Mouse (Mus musculus) ES-CJ7 (cell line): ENCODE measurements around the gene Lhfpl3.
A peak's percentile ranks its signal among the peaks of the same experiment; 100 is the strongest.

ENCODE experiments used
- DNase-seq: peaks from one replicate; pipeline ENCODE4 v3.0.0; 2011; ENCODE audit warnings: low read depth, low spot score

Lhfpl3 gene

GRCm38 (mm10) chr5:22926171-22926570 lies 180.3 kb downstream of the Lhfpl3 start:
- DNase-seq = no peak

DNA sequence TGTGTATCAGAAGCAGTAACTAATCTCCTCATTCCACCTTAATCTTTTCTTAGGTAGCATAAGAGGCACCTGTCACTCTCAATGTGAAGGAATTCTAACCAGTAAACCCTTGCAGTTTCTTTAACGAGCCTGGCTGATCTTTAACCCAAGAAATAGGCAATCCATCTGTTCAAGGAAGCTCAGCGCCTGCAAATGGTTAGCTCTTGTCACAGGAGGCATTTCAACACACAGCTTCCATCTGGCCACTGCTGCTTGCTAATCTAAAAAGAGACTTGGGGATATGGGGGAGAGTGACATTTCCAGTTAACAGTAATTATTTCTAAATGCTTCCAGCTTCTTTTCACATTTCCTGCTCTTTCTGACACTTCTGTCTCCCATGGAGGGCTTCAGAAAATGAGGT lies 182.9 kb downstream of the Lhfpl3 start:
- no peak for DNase-seq

GRCm38 (mm10) chr5:22943306-22943705 lies 197.4 kb downstream of the Lhfpl3 start:
- peak; percentile 21 for DNase-seq

DNA sequence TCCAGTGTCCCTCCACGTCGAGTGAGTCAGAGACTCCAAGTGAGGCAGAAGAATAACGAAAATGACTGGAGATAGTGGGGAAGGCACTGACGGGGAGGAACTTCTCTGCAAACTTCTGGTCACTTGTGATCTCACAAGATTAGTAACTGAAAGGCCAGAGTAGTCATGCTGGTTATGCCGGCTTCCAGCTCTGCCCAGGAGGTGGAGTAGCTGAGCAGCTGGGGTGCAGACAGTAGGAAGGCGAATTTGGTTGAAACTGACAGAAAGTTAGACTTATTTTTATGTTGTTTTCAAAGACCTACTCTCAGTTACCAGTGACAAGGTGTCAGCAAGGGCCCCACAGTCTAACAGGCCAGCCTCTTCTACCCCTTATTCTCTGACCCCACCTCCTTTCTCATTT lies 217.4 kb downstream of the Lhfpl3 start:
- DNase-seq = peak; percentile 3

GRCm38 (mm10) chr5:22986771-22987170 lies 240.9 kb downstream of the Lhfpl3 start:
- no peak for DNase-seq

GRCm38 (mm10) chr5:22999811-23000210 lies 254.0 kb downstream of the Lhfpl3 start:
- peak; percentile 12 for DNase-seq

DNA sequence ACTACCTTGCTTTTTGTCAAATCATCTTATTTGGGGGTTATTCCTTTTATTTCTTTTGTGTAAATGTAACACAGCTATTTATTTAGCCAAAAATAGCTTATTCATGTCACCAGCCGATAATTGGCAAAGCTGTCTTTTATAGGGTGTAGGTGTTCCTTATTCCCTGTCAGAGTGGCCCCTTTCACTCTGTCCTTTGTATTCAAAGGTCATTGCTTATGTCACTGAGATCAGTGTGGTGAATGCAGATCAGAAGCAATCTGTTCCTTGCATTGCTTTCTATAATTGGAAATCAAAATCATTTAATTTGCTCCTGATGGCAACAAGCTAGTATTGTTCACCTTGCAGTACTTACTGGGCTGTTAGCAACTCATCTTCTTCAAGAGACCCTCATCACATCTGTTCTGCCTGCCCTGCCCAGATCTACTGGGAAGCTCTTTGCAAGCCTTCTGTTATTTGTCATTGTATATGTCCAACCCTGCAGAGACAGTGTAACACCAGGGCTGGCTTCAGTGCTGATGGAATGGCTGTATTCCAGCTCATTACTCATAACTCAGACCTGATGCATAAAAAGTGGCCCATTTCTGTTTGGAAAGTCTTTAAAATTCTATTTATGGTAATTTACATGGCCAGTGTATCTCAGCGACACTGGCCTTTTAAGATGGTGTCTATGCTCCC lies 257.4 kb downstream of the Lhfpl3 start:
- DNase-seq = no peak

- no peak for DNase-seq
Observed at GRCm38 (mm10) chr5:23006207-23006606, 260.3 kb downstream of the Lhfpl3 start.

GRCm38 (mm10) chr5:23010460-23010859 lies 264.6 kb downstream of the Lhfpl3 start:
- no peak for DNase-seq

DNA sequence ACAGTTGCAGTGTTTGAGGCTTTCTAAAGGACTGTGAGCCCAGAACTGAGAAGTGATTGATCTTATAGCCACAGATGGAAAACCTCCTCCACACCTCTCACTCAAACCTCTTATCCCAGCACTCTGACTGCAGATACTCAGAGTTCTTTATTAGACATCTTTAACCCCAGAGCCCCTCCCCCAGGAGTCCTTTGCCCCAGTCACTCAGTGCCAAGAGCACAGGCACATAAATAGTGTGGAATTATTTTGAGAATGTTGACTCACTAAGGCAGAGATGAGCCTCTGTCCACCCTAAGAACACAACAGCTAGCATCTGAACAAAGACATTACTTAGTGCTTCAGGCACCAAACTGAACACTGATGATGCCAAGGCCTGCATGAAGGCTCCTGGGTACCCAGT lies 268.1 kb downstream of the Lhfpl3 start:
- no peak for DNase-seq

DNA sequence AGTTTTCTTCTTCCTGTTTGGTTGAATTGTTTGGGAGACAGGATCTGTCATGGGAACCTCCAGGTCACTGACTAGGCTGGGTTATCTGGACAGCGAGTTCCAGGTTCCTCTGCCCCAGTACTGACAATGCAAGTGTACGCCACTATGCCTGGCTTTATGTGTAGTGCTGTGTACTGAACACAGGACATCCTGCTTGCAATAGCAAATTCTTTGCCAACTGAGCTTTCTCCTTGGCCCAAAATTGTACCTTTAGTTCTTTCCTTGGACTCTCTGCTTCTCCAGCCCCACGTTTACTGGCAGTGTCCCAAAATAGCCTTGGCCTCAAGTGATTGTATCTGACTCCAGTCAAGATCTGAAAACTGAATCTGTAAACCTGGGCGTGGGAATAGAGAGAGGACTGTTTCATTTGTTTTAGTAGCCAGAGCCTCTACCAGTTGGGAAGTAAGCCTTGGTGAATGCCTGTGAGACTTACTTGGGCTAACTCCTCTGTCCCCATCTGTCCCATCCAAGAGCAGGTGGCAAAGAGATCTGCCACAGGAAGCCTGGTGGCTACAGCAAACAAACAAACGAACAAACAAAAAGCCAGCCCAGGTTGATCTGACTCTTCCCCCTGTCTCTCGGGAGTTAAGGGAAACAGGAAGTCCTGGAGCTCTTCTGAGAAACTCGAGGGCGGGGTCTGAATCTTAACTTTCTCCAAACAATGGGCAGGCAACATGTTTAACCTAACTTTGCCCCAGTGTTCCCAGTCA lies 269.9 kb downstream of the Lhfpl3 start:
- no peak for DNase-seq

DNA sequence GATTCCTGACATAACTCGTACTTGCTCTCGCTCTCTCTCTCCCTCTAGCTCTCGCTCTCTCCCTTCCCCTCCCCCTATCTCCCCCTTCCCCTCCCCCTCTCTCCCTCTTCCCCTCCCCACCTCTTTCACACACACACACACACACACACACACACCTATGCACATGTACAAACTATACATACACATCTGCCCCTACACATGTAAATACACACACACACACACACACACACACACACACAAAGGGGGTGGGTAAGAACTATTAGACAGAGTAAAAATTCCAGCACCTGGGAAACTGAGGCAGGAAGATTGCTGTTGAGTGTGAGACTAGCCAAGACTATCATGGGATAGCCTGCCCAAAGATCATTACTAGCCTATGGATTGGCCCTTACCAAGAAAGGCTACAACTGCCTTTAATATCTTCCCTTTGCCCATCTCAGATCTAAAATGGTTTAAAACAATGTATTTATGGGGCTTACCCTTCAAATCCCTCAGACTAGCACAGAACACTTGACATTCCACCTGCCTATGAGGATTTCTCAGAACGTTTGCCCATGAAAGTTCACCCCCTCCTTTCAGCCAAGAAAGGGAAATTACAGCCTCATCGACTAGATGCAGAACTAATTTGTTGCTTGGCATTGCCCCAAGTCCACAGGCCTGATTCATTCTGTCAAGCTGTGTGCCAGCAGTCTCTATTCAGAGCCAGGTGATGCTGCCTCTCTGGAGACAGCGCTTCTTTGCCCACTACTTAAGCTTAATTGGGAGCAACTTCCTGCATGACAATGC lies 289.3 kb downstream of the Lhfpl3 start:
- no peak for DNase-seq

- DNase-seq = no peak
Observed at GRCm38 (mm10) chr5:23035727-23036029, 289.8 kb downstream of the Lhfpl3 start.

- DNase-seq = no peak
Observed at GRCm38 (mm10) chr5:23040429-23040828, 294.6 kb downstream of the Lhfpl3 start.

DNA sequence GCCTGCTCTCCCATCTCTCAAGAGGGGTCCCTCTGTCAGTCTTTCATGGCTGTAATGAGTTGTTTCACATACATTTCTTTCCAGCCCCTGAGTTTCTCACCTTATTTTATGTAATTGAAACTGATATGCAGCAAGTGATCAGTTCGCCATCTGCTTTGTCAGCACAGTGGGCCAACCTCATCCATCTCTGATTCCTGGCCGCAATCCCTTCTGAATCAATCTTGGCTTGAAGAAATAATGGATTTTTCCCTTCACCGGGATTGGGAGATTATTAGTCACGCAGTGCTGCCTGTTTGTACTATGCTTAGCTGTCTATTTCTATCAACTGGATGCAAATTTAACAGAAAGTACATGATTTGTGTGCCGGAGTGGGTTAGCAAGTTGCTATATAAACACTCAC lies 297.0 kb downstream of the Lhfpl3 start:
- no peak for DNase-seq

GRCm38 (mm10) chr5:23049083-23049663 lies 303.3 kb downstream of the Lhfpl3 start:
- no peak for DNase-seq

DNA sequence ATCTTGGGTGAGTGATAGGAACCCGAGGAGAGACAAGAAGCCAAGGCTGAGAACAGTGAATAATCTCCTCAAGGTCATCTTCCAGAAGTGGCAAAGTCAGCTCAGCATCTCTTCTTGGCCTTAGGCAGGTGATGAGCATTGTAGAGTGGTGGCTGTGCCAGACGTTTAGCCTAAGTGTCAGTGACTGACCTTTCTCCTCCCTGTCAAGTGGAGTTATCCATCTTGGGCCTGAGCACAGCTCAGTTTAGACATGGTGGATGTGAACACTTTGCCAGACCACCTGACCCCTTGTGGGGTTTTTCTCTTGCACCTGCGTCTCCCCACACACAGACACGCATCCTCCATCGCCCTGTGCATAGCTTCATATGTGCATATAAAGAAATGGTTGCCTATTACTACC lies 305.6 kb downstream of the Lhfpl3 start:
- DNase-seq = no peak

- no peak for DNase-seq
Observed at GRCm38 (mm10) chr5:23094894-23095293, 349.0 kb downstream of the Lhfpl3 start.

DNA sequence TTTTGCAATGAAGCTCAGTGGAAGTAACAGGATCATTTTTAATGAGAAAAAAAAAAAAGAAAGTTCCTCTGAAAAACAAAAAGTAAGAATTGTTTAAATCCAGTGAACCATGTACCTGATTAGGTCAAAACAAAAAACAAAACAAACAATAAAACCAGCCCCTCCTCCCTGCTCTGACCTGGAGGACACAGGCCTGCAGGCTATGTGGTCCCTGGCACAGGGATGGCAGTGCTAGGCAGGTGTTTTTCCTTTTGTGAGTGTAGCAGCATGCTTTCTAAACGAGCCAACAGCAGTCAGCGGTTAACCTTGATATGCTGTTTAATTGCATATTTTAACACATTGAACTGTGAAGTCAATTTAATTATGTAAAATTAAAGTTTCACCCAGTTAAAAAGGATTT lies 360.7 kb downstream of the Lhfpl3 start:
- DNase-seq = no peak

- DNase-seq = no peak
Observed at GRCm38 (mm10) chr5:23111307-23111706, 365.4 kb downstream of the Lhfpl3 start.

GRCm38 (mm10) chr5:23114249-23114648 lies 368.4 kb downstream of the Lhfpl3 start:
- no peak for DNase-seq

GRCm38 (mm10) chr5:23126851-23127250 lies 381.0 kb downstream of the Lhfpl3 start:
- no peak for DNase-seq
